Mouse (Mus musculus) kidney, postnatal 0 days (tissue): Measurements from ENCODE around the gene Phactr2. TPM values are rescaled to one million over a fixed set of nuclear protein-coding genes. Genes with fewer than 3 reads are reported as not detected.

Experiments used
- ATAC-seq: fragments of 200-750 bp; cut with Nextera tagmentation; replicated peaks from 2 replicates; pipeline ENCODE4 v1.8.0; 2017; ENCODE audit warnings: low read depth, moderate number of reproducible peaks, moderate TSS enrichment, moderate library complexity; ENCODE audit not compliant: low FRiP score
- DNase-seq: peaks from one replicate; pipeline ENCODE4 v3.0.0-alpha.2; 2016; ENCODE audit warnings: low spot score
- H3K27ac ChIP-seq: fragments of 300-500 bp; sonication (generic); 2 replicates; pipeline ENCODE4 v1.5.1; 2014; ENCODE audit warnings: mild to moderate bottlenecking
- H3K27me3 ChIP-seq: fragments of 300-500 bp; sonication (generic); 2 replicates; pipeline ENCODE4 v1.6.1; 2014; ENCODE audit warnings: low read length, mixed read lengths; ENCODE audit not compliant: insufficient read depth
- H3K36me3 ChIP-seq: fragments of 300-500 bp; sonication (generic); 2 replicates; pipeline ENCODE4 v1.6.1; 2014; ENCODE audit warnings: low read length, mixed read lengths; ENCODE audit not compliant: insufficient read depth
- H3K4me1 ChIP-seq: fragments of 300-500 bp; sonication (generic); replicated peaks from 2 replicates; pipeline ENCODE4 v1.6.1; 2014; ENCODE audit warnings: antibody characterized with exemption, low read length, mixed read lengths; ENCODE audit not compliant: insufficient read depth
- H3K4me2 ChIP-seq: fragments of 300-500 bp; sonication (generic); 2 replicates; pipeline ENCODE4 v1.6.1; 2014; ENCODE audit warnings: mild to moderate bottlenecking, low read length, moderate library complexity, mixed read lengths
- H3K4me3 ChIP-seq: fragments of 300-500 bp; sonication (generic); replicated peaks from 2 replicates; pipeline ENCODE4 v1.5.1; 2014; ENCODE audit warnings: low read depth, low read length
- H3K9ac ChIP-seq: fragments of 300-500 bp; sonication (generic); 2 replicates; pipeline ENCODE4 v1.6.1; 2014; ENCODE audit warnings: low read depth, low read length
- H3K9me3 ChIP-seq: fragments of 300-500 bp; sonication (generic); replicated peaks from 2 replicates; pipeline ENCODE4 v1.6.1; 2016; ENCODE audit warnings: low read length, inconsistent platforms, mixed read lengths
- CTCF ChIP-seq: IDR thresholded peaks from 2 replicates; pipeline ENCODE4 v1.5.1; 2016; ENCODE audit warnings: antibody characterized with exemption, low read depth, mild to moderate bottlenecking, moderate library complexity
- WGBS: fragments of 180-500 bp; shearing (Covaris S2); extraction: QIAGEN DNeasy Blood & Tissue Kit; methylation state at CpG from one replicate; pipeline ENCODE4 v1.1.7; 2014; 5-methylcytosine and 5-hydroxymethylcytosine counted together
- polyA plus RNA-seq: library from polyadenylated mRNA; unstranded; fragments of >200 nt; fragmentation: Nextera tagmentation; extraction: Ambion mirVana; gene quantifications from 2 replicates; pipeline ENCODE4 v1.2.1, GENCODE M21; 2015

Phactr2 gene
- polyA plus RNA-seq, 1 experiment from 2014 or later = 26.4 TPM

DNA sequence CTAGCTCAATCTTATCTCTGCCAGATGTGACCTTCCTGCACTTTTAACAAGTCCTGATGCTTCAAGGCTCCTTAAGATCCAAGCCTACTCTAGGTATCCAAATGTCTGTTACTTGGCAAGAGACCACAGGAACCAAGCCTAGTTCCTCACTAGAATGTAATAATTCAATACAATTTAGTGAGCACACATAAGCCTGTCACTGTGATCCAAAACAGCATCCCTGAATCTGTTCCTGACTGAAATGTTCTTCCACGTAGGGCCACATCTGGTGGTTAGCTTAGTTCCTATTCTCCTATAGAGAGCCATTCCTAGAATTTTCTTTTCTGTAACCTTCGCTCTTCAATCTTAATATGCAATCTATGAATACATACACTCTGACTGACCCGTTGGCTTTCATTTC is 287.5 kb downstream of the Phactr2 start:
- H3K9ac ChIP-seq = no peak overlapping the region
- ATAC-seq = no peak
- H3K4me3 ChIP-seq = no peak overlapping the region
- H3K36me3 ChIP-seq = peaks cover 32% of the 10 kb centered on the region
- TF ChIP-seq CTCF = no peak
- no peaks in the 10 kb centered on the region for H3K9me3 ChIP-seq
- DNase-seq = no peak
- 76% methylated on average over 3 of the region's 3 CpGs for WGBS
- no peaks in the 10 kb centered on the region for H3K4me1 ChIP-seq
- H3K4me2 ChIP-seq = no peak overlapping the region
- no peaks in the 10 kb centered on the region for H3K27me3 ChIP-seq
- H3K27ac ChIP-seq = no peak overlapping the region

DNA sequence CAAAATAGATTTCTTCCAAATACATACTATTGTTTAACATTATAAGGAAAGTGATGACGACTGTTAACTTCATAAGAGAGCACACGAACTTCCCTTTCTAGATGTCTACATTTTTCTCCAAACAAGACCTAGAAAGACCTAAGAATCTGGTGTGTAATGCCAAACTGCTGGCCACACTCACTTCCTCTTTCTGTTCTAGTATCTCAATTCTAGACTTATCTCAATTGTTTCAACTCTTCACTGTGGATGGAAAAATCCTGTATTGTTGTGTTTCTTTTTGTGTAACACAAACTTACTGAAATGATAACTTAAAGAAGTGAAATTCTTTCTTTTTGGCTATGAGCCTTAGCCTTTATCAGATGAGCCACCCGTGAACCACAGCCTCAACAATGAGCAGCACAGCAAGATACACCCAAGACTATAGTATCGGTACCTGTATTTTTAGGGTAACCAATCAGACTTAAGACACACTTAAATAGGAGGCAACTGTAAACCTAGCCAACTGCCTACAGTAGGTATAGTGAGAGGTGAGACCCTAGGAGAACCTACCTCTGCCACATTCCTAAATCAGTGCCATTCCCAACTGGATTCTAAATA is 289.9 kb downstream of the Phactr2 start:
- no peaks in the 10 kb centered on the region for H3K4me1 ChIP-seq
- H3K36me3 ChIP-seq = peaks cover 37% of the 10 kb centered on the region
- no peak overlapping the region for H3K27ac ChIP-seq
- DNase-seq (no peak), ATAC-seq (no peak)
- H3K9me3 ChIP-seq = no peaks in the 10 kb centered on the region
- 89% methylated on average over 4 of the region's 4 CpGs for WGBS
- no peak overlapping the region for H3K9ac ChIP-seq
- H3K4me3 ChIP-seq = no peak overlapping the region
- TF ChIP-seq CTCF = no peak
- no peak overlapping the region for H3K4me2 ChIP-seq
- no peaks in the 10 kb centered on the region for H3K27me3 ChIP-seq

DNA sequence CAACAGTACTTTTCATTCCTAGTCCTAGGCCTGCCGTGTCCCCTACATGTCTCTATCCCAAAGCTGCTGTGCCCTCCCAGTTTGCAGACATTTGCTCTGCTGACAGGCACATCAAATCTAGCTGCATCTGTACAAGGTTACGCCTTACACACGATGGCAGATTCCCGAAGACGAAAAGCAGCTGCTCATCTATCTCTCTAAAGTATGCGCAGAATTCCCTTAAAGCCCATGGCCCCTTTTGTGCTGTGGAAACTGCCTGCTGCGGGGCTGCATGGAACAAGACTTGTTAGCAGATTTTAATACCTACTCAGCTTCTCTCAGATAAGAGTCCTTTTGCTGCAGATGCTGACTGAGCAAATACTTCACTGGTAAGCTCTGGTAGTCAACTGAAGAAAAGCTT is 294.0 kb downstream of the Phactr2 start:
- TF ChIP-seq CTCF = no peak
- no peak for DNase-seq
- Histone ChIP-seq H3K4me2 (no peak overlapping the region), H3K9ac (no peak overlapping the region), H3K27ac (no peak overlapping the region), H3K36me3 (peaks cover 39% of the 10 kb centered on the region), H3K4me3 (no peak overlapping the region), H3K27me3 (no peaks in the 10 kb centered on the region), H3K4me1 (no peaks in the 10 kb centered on the region), H3K9me3 (no peaks in the 10 kb centered on the region)
- ATAC-seq = no peak
- 84% methylated on average over 7 of the region's 7 CpGs for WGBS

DNA sequence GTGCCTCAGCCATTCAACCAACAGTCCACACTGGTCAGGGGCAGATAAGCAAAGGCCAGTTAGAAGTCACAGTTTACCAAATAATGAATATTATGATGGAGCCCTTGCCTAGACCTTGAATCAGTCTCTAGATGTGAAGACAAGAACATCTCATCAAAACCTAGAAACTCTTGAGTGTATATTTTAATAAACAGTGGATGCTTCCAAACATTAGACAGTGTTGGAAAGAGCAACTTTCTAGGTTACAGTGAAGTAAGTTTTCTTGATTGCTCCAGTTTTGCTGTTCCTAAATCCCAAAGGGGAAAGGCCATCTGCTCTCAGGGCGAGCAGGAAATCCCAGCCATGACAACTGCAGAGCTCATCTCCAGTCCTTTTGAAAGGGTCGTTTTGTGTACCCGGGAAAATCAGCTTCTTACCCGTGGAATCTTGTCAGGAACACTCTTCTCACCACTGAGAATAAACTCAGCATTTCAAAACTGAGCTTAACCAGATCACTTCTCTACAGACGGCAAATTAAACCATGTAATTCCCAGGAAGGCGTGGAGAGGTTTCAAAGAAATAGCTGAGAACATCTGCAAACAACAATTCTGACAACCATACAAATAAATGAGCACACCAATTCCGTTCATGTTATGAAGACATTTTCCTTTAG is 296.1 kb downstream of the Phactr2 start, which contains the start of gene Zc2hc1b:
Gene Zc2hc1b (minus strand): TSS at position 51 of the 652 bp plus-strand sequence.
- H3K4me3 ChIP-seq = no peak within 1 kb of the TSS
- H3K9me3 ChIP-seq = no peaks in the 10 kb centered on the region
- H3K4me2 ChIP-seq = no peak within 1 kb of the TSS
- ATAC-seq (no peak), DNase-seq (no peak)
- H3K27me3 ChIP-seq = no peaks in the 10 kb centered on the region
- peaks cover 37% of the 10 kb centered on the region for H3K36me3 ChIP-seq
- H3K9ac ChIP-seq = no peak within 1 kb of the TSS
- no peaks in the 10 kb centered on the region for H3K4me1 ChIP-seq
- no peak within 1 kb of the TSS for H3K27ac ChIP-seq
- WGBS = 85% methylated on average over 7 of the region's 7 CpGs
- TF ChIP-seq CTCF = no peak

DNA sequence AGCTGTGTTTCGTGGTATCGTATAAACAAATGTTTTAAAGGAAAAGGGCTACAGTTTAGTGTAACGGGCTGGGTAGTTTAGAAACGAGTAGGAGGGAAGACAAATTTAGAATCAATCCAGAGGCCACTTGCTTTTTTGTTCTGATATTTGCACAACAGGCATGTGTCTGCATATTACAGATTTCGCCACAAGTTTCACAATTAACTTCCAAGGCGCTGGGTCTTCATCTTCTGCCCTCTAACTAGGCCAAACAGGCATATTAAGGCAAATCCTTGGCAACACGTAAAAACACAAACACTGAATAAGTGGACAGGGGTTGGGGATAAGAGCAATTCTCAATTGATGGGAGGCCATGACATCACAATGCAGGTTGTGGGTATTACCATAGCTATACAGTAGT is 298.3 kb downstream of the Phactr2 start:
- ATAC-seq (no peak), DNase-seq (no peak)
- 91% methylated on average over 7 of the region's 7 CpGs for WGBS
- 0 out of 2 replicates have a peak, but pooled peaks cover 10% of the 10 kb centered on the region for H3K4me1 ChIP-seq
- peaks cover 21% of the 10 kb centered on the region; the same call in 1 of the 2 replicates for H3K36me3 ChIP-seq
- no peak overlapping the region for H3K27ac ChIP-seq
- no peak for TF ChIP-seq CTCF
- no peaks in the 10 kb centered on the region for H3K27me3 ChIP-seq
- H3K9me3 ChIP-seq = no peaks in the 10 kb centered on the region
- no peak overlapping the region for H3K9ac ChIP-seq
- no peak overlapping the region for H3K4me3 ChIP-seq
- no peak overlapping the region for H3K4me2 ChIP-seq

DNA sequence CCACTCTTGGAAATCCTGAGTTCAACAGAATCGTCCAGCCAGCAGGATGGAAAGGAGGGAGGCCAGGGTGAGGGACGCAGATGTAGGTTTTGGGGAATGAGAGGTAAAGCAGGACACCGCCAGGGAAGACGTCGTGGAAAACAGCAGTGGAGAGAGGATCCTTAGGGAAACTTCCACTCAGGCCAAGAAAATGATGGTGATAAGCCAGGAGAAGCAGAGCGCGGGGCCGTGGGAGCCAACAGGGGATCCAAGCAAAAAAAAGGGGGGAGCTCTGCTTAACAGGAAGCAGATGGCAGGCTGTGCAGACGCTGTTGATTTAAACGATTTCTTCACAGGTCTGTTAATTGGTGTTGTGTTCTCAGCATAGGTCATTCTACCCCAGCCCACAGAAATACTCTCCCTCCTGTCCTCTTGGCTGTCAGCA is 301.4 kb downstream of the Phactr2 start:
- H3K4me2 ChIP-seq = no peak overlapping the region
- no peak overlapping the region for H3K9ac ChIP-seq
- DNase-seq (peak; percentile 59), ATAC-seq (no peak)
- H3K27me3 ChIP-seq = no peaks in the 10 kb centered on the region
- 0 out of 2 replicates have a peak, but pooled peaks cover under 1% of the 10 kb centered on the region for H3K36me3 ChIP-seq
- 24% methylated on average over 10 of the region's 10 CpGs for WGBS
- no peak overlapping the region for H3K4me3 ChIP-seq
- TF ChIP-seq CTCF = no peak
- H3K27ac ChIP-seq = no peak overlapping the region
- no peaks in the 10 kb centered on the region for H3K9me3 ChIP-seq
- H3K4me1 ChIP-seq = 0 out of 2 replicates have a peak, but pooled peaks cover 10% of the 10 kb centered on the region
